Mouse (Mus musculus): ENCODE measurements around the gene Trp53bp2. TPM values are rescaled to one million over a fixed set of nuclear protein-coding genes. Genes with fewer than 3 reads are reported as not detected.

Trp53bp2 gene
- polyA plus RNA-seq, 1 experiment from 2014 or later, result 20.2 TPM

DNA sequence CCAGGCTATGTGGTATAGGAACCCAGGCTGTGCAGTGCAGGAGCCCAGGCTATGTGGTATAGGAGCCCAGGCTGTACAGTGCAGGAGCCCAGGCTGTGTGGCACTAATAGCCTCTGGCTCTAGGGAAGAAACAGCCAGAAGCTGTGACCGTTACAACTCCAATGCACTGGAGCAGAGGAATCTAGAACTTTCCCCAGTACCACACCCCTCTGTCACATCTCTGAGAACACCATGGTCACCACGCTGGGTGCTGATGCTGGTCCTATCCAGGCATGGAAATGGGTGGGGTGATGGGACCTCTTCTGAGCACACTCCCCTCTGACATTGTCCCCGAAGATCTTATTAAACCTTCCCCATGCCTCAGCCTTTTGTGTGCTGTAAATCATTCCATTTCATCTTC lies 96.3 kb downstream of the Trp53bp2 start:
- DNase-seq (ENCODE audit: low spot score) (no peak), ATAC-seq (no peak)
- 95% methylated on average over 3 of the region's 3 CpGs for WGBS
- H3K4me3 ChIP-seq (ENCODE audit: low read depth, low read length), result no peak overlapping the region
- no peak overlapping the region for H3K9ac ChIP-seq (ENCODE audit: low read length)
- no peaks in the 10 kb centered on the region for H3K9me3 ChIP-seq (replicated peaks; ENCODE audit: control insufficient read depth, low read length)
- no peak overlapping the region for H3K27ac ChIP-seq (ENCODE audit: low read depth, low read length)
- no peaks in the 10 kb centered on the region for H3K27me3 ChIP-seq (replicated peaks; ENCODE audit: control insufficient read depth, insufficient read depth, low read length)
- no peak overlapping the region for H3K4me2 ChIP-seq (ENCODE audit: low read length)
- peaks cover 19% of the 10 kb centered on the region for H3K36me3 ChIP-seq (ENCODE audit: control insufficient read depth, insufficient read depth, low read length)
- H3K4me1 ChIP-seq (ENCODE audit: control insufficient read depth, insufficient read depth, low read length), result no peaks in the 10 kb centered on the region

DNA sequence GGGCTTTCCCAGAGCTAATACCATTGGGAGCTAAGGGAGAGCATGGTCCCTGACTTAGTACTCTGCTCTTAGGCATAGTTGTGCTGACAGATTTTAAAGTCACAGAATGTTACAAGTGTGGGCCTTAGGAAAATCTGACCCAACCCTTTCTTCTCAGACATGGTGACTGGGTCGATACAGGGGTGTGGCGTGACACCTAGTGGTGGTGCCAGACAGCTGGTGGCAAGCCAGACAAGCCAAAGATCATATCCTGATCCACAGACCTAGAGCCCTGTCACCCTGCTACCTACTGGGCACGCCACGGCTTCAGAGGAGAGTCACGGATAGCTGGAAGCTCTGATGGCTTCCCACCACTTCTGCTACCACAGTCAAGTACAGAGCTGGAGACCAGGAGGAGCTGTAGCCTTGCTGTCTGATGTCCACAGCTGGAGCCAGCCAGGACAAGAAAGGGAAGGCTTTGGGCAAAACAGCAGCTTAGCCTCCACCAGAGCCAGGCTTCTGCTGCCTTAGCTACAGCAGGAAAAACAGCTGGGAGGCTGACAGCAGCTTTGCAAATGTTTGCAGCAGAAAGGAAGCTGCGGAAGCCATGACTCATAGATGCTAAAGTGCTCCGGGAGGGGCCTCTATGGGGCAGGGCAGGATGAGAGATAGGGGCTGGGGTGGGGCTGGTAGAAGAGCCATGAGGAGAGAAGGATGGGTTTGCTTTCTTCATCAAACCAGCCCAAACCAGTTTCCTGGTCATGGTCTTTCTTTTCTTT lies 97.4 kb downstream of the Trp53bp2 start:
- no peaks in the 10 kb centered on the region for H3K9me3 ChIP-seq (replicated peaks; ENCODE audit: control insufficient read depth, low read length)
- no peak overlapping the region for H3K27ac ChIP-seq (ENCODE audit: low read depth, low read length)
- H3K27me3 ChIP-seq (replicated peaks; ENCODE audit: control insufficient read depth, insufficient read depth, low read length), result no peaks in the 10 kb centered on the region
- ATAC-seq (no peak), DNase-seq (ENCODE audit: low spot score) (no peak)
- H3K4me2 ChIP-seq (ENCODE audit: low read length), result no peak overlapping the region
- no peaks in the 10 kb centered on the region for H3K4me1 ChIP-seq (ENCODE audit: control insufficient read depth, insufficient read depth, low read length)
- no peak overlapping the region for H3K9ac ChIP-seq (ENCODE audit: low read length)
- WGBS, result 72% methylated on average over 7 of the region's 7 CpGs
- no peak overlapping the region for H3K4me3 ChIP-seq (ENCODE audit: low read depth, low read length)
- peaks cover 29% of the 10 kb centered on the region for H3K36me3 ChIP-seq (ENCODE audit: control insufficient read depth, insufficient read depth, low read length)

DNA sequence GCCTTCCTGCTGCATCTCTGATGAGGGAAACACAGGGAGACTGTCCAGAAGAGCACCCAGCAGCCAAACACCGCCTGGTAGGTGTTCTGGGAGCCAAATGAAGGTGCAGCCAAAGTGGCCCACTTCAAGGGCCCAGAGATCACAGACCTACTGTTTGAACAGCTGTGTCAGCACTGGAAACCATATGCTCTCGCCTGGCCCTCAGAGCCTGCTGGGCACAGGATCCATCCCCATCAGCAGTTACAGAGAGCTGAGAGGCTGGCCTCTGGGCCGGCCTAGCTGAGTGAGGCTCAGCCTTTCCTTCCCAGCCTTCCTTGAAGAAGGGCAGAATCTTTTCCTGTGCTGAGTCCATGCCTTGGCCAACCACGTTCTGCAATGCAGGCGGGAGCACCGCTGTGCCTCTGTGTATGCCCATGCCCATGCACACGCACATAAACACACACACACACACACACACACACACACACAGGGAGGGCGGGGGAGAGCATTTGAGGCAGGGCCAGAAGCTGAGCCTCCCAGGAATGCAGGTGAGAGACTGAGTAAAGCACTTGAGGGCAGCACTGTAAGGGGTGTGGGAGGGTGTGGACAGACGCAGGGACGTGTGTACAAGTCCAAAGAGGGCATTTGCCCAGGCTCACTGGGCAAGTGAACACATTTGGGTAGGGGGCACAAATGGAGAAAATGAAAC lies 100.3 kb downstream of the Trp53bp2 start:
- no peak for ATAC-seq
- WGBS, result 89% methylated on average over 10 of the region's 10 CpGs
- Histone ChIP-seq H3K27ac (ENCODE audit: low read depth, low read length) (no peak overlapping the region), H3K36me3 (ENCODE audit: control insufficient read depth, insufficient read depth, low read length) (peaks cover 39% of the 10 kb centered on the region), H3K4me2 (ENCODE audit: low read length) (no peak overlapping the region), H3K9ac (ENCODE audit: low read length) (no peak overlapping the region), H3K4me1 (ENCODE audit: control insufficient read depth, insufficient read depth, low read length) (no peaks in the 10 kb centered on the region), H3K27me3 (replicated peaks; ENCODE audit: control insufficient read depth, insufficient read depth, low read length) (no peaks in the 10 kb centered on the region), H3K9me3 (replicated peaks; ENCODE audit: control insufficient read depth, low read length) (no peaks in the 10 kb centered on the region), H3K4me3 (ENCODE audit: low read depth, low read length) (no peak overlapping the region)
- DNase-seq (ENCODE audit: low spot score), result no peak

DNA sequence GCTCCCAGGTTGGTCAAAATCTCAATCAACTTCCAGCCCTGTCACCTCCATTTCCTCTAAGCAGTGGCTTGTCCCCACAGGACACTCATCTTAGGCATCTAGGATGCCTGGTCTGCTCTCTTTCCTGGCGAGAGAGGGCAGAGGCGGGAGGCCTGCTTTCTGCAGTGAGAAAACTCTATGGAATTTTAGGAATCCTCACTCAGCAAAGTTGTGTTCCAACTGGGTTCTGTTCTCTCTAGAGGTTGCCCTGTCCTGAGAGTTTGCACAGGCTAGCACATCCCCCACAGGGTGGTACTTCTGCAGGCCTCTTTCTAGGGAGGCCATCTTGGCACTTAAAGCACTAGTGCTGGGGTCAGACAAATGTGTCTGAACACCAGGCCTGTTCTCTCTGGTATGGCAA lies 102.1 kb downstream of the Trp53bp2 start:
- Histone ChIP-seq H3K27me3 (replicated peaks; ENCODE audit: control insufficient read depth, insufficient read depth, low read length) (no peaks in the 10 kb centered on the region), H3K4me3 (ENCODE audit: low read depth, low read length) (no peak overlapping the region), H3K9me3 (replicated peaks; ENCODE audit: control insufficient read depth, low read length) (no peaks in the 10 kb centered on the region), H3K36me3 (ENCODE audit: control insufficient read depth, insufficient read depth, low read length) (peaks cover 37% of the 10 kb centered on the region), H3K9ac (ENCODE audit: low read length) (no peak overlapping the region), H3K4me1 (ENCODE audit: control insufficient read depth, insufficient read depth, low read length) (peaks cover 6% of the 10 kb centered on the region), H3K4me2 (ENCODE audit: low read length) (no peak overlapping the region), H3K27ac (ENCODE audit: low read depth, low read length) (no peak overlapping the region)
- 87% methylated on average over 2 of the region's 2 CpGs for WGBS
- DNase-seq (ENCODE audit: low spot score), result no peak
- ATAC-seq, result no peak

DNA sequence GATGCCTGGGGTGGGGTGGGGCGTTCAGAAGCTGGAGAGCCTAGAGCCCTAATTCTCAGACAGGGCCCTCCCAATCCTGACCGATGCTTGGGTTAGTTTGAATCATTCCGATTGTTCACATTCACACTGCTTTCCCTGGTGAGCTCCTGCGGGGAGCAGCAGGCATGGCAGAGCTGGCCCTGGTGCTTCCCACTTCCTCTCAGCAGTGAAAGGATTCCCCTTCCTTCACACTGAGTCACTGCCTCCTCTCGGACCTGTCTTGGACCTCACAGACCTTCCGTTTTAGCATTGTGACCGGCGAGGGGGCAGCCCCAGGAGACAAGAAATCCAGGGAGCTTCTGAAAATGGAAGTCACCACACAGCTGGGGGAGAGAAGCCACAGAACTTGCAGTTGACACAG lies 102.8 kb downstream of the Trp53bp2 start:
- H3K27me3 ChIP-seq (replicated peaks; ENCODE audit: control insufficient read depth, insufficient read depth, low read length), result no peaks in the 10 kb centered on the region
- H3K9me3 ChIP-seq (replicated peaks; ENCODE audit: control insufficient read depth, low read length), result no peaks in the 10 kb centered on the region
- DNase-seq (ENCODE audit: low spot score) (no peak), ATAC-seq (no peak)
- no peak overlapping the region for H3K27ac ChIP-seq (ENCODE audit: low read depth, low read length)
- H3K4me2 ChIP-seq (ENCODE audit: low read length), result no peak overlapping the region
- peaks cover 37% of the 10 kb centered on the region for H3K36me3 ChIP-seq (ENCODE audit: control insufficient read depth, insufficient read depth, low read length)
- no peak overlapping the region for H3K4me3 ChIP-seq (ENCODE audit: low read depth, low read length)
- H3K4me1 ChIP-seq (ENCODE audit: control insufficient read depth, insufficient read depth, low read length), result peaks cover 6% of the 10 kb centered on the region
- no peak overlapping the region for H3K9ac ChIP-seq (ENCODE audit: low read length)
- 65% methylated on average over 8 of the region's 8 CpGs for WGBS

Other genes starting within 250 kb of the Trp53bp2 start
- not detected in 2 replicates for gene Vmn1r1, start 244.7 kb upstream of the Trp53bp2 start, polyA plus RNA-seq (2014; fragmentation: Nextera tagmentation; extraction: Ambion mirVana)
- 72.1 and 73.3 TPM in 2 replicates for gene Degs1, start 126.4 kb upstream of the Trp53bp2 start, polyA plus RNA-seq (2014; fragmentation: Nextera tagmentation; extraction: Ambion mirVana)
- gene Fbxo28, start 67.5 kb upstream of the Trp53bp2 start, polyA plus RNA-seq (2014; fragmentation: Nextera tagmentation; extraction: Ambion mirVana), result 30.5 and 31.7 TPM in 2 replicates
- 39.6 and 53.5 TPM in 2 replicates for gene Capn2, start 108.4 kb downstream of the Trp53bp2 start, polyA plus RNA-seq (2014; fragmentation: Nextera tagmentation; extraction: Ambion mirVana)
- 0.06 TPM in 1 of 2 replicates, not detected in the other for gene Capn8, start 155.8 kb downstream of the Trp53bp2 start, polyA plus RNA-seq (2014; fragmentation: Nextera tagmentation; extraction: Ambion mirVana)